Mouse (Mus musculus) heart, adult 2 months (tissue): ENCODE measurements around the gene Pcyox1.

Experiments used
- CTCF ChIP-seq: fragments of 200-600 bp; IDR thresholded peaks from 2 replicates; pipeline ENCODE4 v1.8.1; 2022; ENCODE audit warnings: antibody characterized with exemption, mild to moderate bottlenecking, moderate library complexity
- EP300 ChIP-seq: fragments of 200-500 bp; IDR thresholded peaks from 2 replicates; pipeline ENCODE4 v1.6.1; 2011; ENCODE audit warnings: low read depth, low read length, control low read depth; ENCODE audit not compliant: insufficient read depth
- POLR2A ChIP-seq: fragments of 200-500 bp; IDR thresholded peaks from 2 replicates; pipeline ENCODE4 v1.6.1; 2011; ENCODE audit warnings: mild to moderate bottlenecking, low read depth, low read length, control low read depth; ENCODE audit not compliant: insufficient read depth

- no peak for TF ChIP-seq CTCF
- no peak for TF ChIP-seq EP300
- TF ChIP-seq POLR2A: no peak
Observed at GRCm38 (mm10) chr6:86403728-86404099, 6.8 kb upstream of the Pcyox1 start.
